Mouse (Mus musculus): Measurements from ENCODE around the gene Lexm.

- TF ChIP-seq CTCF (IDR thresholded peaks at IDR 0.05; ENCODE audit: low read depth) (no peak), EP300 (IDR thresholded peaks at IDR 0.05; ENCODE audit: low read depth) (no peak)
These were observed 5.7 kb upstream of the Lexm start for GRCm38 (mm10) chr4:106622712-106623111.

Measured in heart, postnatal 0 days (tissue).